9 mouse cellular contexts compared by ENCODE assay signal in the genomic region with DNA sequence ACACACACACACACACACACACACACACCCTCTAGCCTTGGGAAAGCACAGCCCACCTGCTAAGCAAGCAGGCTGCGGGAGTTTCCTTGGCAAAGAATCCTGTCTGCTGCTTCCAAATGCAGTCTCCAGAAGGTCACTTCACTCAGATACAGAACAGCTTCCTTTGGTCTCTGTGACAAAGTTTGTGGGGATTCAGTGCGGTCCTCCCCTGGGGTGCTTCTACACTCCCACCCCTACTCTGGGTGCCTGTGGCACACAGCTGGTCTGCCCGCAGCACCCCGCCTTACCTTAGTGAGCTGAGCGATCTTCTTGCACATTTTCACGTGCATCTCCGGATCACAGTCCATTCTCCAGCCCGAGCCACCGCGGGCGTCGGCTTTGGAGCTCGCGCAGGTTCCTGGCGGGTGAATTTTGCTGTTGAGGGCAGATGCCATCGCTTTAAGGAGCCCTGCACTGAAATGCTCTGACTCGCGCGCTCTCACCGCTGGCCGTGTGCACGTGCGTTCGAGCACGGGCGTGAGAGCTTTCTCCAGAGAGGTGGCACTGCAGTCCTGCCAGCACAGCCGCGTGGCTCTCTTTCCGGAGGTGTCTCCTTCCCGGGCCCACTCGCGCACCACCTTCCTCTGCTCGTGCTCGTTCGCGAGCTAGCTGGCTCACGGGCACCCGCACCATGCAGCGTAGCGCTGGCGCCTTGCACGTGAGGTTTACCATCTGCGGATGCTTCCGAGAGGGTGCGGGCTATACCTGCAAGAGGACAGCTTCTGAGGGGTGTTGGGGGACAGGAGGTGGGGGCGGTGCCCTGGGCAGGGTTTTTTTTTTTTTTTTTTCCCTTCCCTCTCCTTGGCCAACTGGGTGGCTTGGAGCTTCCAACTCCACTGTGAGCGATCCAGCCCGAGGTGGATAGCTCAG. TPM values are rescaled to one million over a fixed set of nuclear protein-coding genes. Genes with fewer than 3 reads are reported as not detected.
DNase-seq lines count a peak whose midpoint lies in the region; ATAC-seq lines count a peak whose summit lies in the region.
"Had no signal": no experiment of that assay in that cellular context is flagged by ENCODE, and none has a peak within 500 bp of the region (broad histone marks: within the 10 kb centered on the region; RNA-seq: fewer than 3 reads in every experiment).

A gene (minus strand): TSS at position 809 of the 909 bp plus-strand sequence.

- 1% methylated on average over 48 of the region's 48 CpGs for WGBS in heart, embryonic 11.5 days (ENCODE audit: insufficient replicate concordance)
- WGBS in kidney, embryonic 15.5 days, result under 1% methylated on average over 48 of the region's 48 CpGs
- WGBS in limb, embryonic 13.5 days, result under 1% methylated on average over 48 of the region's 48 CpGs
- WGBS in midbrain, embryonic 13.5 days, result 1% methylated on average over 48 of the region's 48 CpGs

- peak within 1 kb of the TSS; percentile 99 for H3K4me2 ChIP-seq in heart, embryonic 11.5 days
- peak within 1 kb of the TSS; percentile 99 for H3K4me2 ChIP-seq in kidney, embryonic 15.5 days
- peak within 1 kb of the TSS; percentile 97 for H3K4me2 ChIP-seq in limb, embryonic 13.5 days (replicated peaks)
- peak within 1 kb of the TSS; percentile 69 for H3K4me2 ChIP-seq in midbrain, embryonic 13.5 days (replicated peaks)

- H3K9me3 ChIP-seq in heart, embryonic 11.5 days (replicated peaks; ENCODE audit: control insufficient read depth, low read length), result no peaks in the 10 kb centered on the region
- no peaks in the 10 kb centered on the region for H3K9me3 ChIP-seq in kidney, embryonic 15.5 days (replicated peaks)
- H3K9me3 ChIP-seq in limb, embryonic 13.5 days, result no peaks in the 10 kb centered on the region
- H3K9me3 ChIP-seq in midbrain, embryonic 13.5 days, result no peaks in the 10 kb centered on the region
- H3K9me3 ChIP-seq: G1E had no signal

- no peaks in the 10 kb centered on the region for H3K4me1 ChIP-seq in heart, embryonic 11.5 days (ENCODE audit: control insufficient read depth, insufficient read depth, low read length)
- H3K4me1 ChIP-seq in kidney, embryonic 15.5 days, result peaks cover 11% of the 10 kb centered on the region
- peaks cover 9% of the 10 kb centered on the region for H3K4me1 ChIP-seq in limb, embryonic 13.5 days
- peaks cover 7% of the 10 kb centered on the region for H3K4me1 ChIP-seq in midbrain, embryonic 13.5 days (replicated peaks)

- H3K36me3 ChIP-seq in heart, embryonic 11.5 days (ENCODE audit: control insufficient read depth, insufficient read depth, low read length), result no peaks in the 10 kb centered on the region
- H3K36me3 ChIP-seq in kidney, embryonic 15.5 days, result no peaks in the 10 kb centered on the region
- H3K36me3 ChIP-seq in limb, embryonic 13.5 days, result no peaks in the 10 kb centered on the region
- no peaks in the 10 kb centered on the region for H3K36me3 ChIP-seq in midbrain, embryonic 13.5 days
- H3K36me3 ChIP-seq in splenic B cell, adult 2 months (ENCODE audit: control insufficient read depth, insufficient read depth, low read length, poor library complexity, severe bottlenecking), result no peaks in the 10 kb centered on the region
- H3K36me3 ChIP-seq: G1E had no signal

- H3K27ac ChIP-seq in heart, embryonic 11.5 days (ENCODE audit: low read depth, low read length), result no peak within 1 kb of the TSS
- 0 out of 2 replicates have a peak within 1 kb of the TSS, but pooled peaks have one; percentile 18 for H3K27ac ChIP-seq in kidney, embryonic 15.5 days
- no peak within 1 kb of the TSS for H3K27ac ChIP-seq in limb, embryonic 13.5 days
- H3K27ac ChIP-seq in midbrain, embryonic 13.5 days, result no peak within 1 kb of the TSS

- H3K9ac ChIP-seq in heart, embryonic 11.5 days (ENCODE audit: low read depth, low read length), result peak within 1 kb of the TSS; percentile 63
- peak within 1 kb of the TSS; percentile 49 for H3K9ac ChIP-seq in kidney, embryonic 15.5 days
- H3K9ac ChIP-seq in limb, embryonic 13.5 days, result peak within 1 kb of the TSS; percentile 75
- peak within 1 kb of the TSS; percentile 64 for H3K9ac ChIP-seq in midbrain, embryonic 13.5 days (replicated peaks)

- H3K4me3 ChIP-seq in heart, embryonic 11.5 days (ENCODE audit: low read depth, low read length), result peak within 1 kb of the TSS; percentile 61
- peak within 1 kb of the TSS; percentile 66 for H3K4me3 ChIP-seq in kidney, embryonic 15.5 days (replicated peaks)
- H3K4me3 ChIP-seq in limb, embryonic 13.5 days, result peak within 1 kb of the TSS; percentile 57
- peak within 1 kb of the TSS; percentile 51 for H3K4me3 ChIP-seq in midbrain, embryonic 13.5 days (replicated peaks)

- peak; percentile 5 to 8 for DNase-seq in heart, adult 18-20 months
- no peak for DNase-seq in heart, postnatal 4 days
- peak; percentile 48 to 65 for DNase-seq in cerebellum, postnatal 4 days (ENCODE audit: low spot score in 2 of 2)
- peak; percentile 5 for DNase-seq in splenic B cell, adult 2 months (ENCODE audit: low read depth, low spot score)

- peak; percentile 49 for ATAC-seq in heart, embryonic 11.5 days (replicated peaks; ENCODE audit: insufficient number of reproducible peaks, low FRiP score, low TSS enrichment)
- ATAC-seq in kidney, embryonic 15.5 days (replicated peaks; ENCODE audit: low FRiP score), result peak; percentile 88
- peak; percentile 88 for ATAC-seq in limb, embryonic 13.5 days (ENCODE audit: low FRiP score, low read depth)
- peak; percentile 98 for ATAC-seq in midbrain, embryonic 13.5 days

- peaks cover 12% of the 10 kb centered on the region for H3K27me3 ChIP-seq in heart, embryonic 11.5 days (ENCODE audit: control insufficient read depth, insufficient read depth, low read length)
- H3K27me3 ChIP-seq in kidney, embryonic 15.5 days, result peaks cover 16% of the 10 kb centered on the region; the same call in 1 of the 2 replicates
- H3K27me3 ChIP-seq in limb, embryonic 13.5 days, result peaks cover 48% of the 10 kb centered on the region
- peaks cover 13% of the 10 kb centered on the region for H3K27me3 ChIP-seq in midbrain, embryonic 13.5 days
- no peaks in the 10 kb centered on the region for H3K27me3 ChIP-seq in splenic B cell, adult 2 months (ENCODE audit: control insufficient read depth, insufficient read depth, low read length, poor library complexity, severe bottlenecking)

RNA-seq across cellular contexts. Expression of the gene that starts here (rescaled TPM):
- total RNA-seq in heart, adult 18-20 months (2021), result under 1 TPM; 0.05 to 0.08 TPM
- under 1 TPM in 1 of 2 experiments, not detected in 1; 0.12 TPM for total RNA-seq in heart, postnatal 4 days (2021)
- 0.06 and 0.39 TPM in 2 replicates for polyA plus RNA-seq in heart, embryonic 11.5 days (2014; fragmentation: Nextera tagmentation; extraction: Ambion mirVana)
- polyA plus RNA-seq in kidney, embryonic 15.5 days (2015; fragmentation: Nextera tagmentation; extraction: Ambion mirVana), result 1.6 TPM in 2 replicates
- 2.1 and 2.6 TPM in 2 replicates for polyA plus RNA-seq in limb, embryonic 13.5 days (2015; fragmentation: Nextera tagmentation; extraction: Ambion mirVana)
- polyA plus RNA-seq in midbrain, embryonic 13.5 days (2015; fragmentation: Nextera tagmentation; extraction: Ambion mirVana), result 1.7 and 1.9 TPM in 2 replicates
- polyA plus RNA-seq: G1E had no signal

Comparison
In these comparisons a context has a peak if more than half of its experiments do, and no peak if none do; other contexts are left out.
1. Peak in DNase-seq in heart, adult 18-20 months; RNA of the gene not detected or under 1 TPM.
2. Peak in ATAC-seq, H3K4me3 ChIP-seq, H3K9ac ChIP-seq and H3K4me2 ChIP-seq in heart, embryonic 11.5 days; RNA of the gene not detected or under 1 TPM.